Mouse (Mus musculus) cerebellum, adult (tissue): ENCODE results near the gene Vmn2r106.

Source experiments
- ATAC-seq: cut with Nextera tagmentation; 2 replicates; pipeline ENCODE4 v1.9.2; 2017; ENCODE audit warnings: mild to moderate bottlenecking, moderate library complexity, mixed read lengths; ENCODE audit not compliant: insufficient number of reproducible peaks, low FRiP score, low TSS enrichment

Gene Vmn2r106

GRCm38 (mm10) chr17:20285453-20285852 is at the start of gene Vmn2r106:
TSS of gene Vmn2r106 (minus strand) at chr17:20285553.
- no peak for ATAC-seq

- no peak for ATAC-seq
Observed at GRCm38 (mm10) chr17:20305790-20306189, 20.4 kb upstream of the Vmn2r106 start.

GRCm38 (mm10) chr17:20286906-20287305 is 1.6 kb upstream of the Vmn2r106 start:
- ATAC-seq = no peak

DNA sequence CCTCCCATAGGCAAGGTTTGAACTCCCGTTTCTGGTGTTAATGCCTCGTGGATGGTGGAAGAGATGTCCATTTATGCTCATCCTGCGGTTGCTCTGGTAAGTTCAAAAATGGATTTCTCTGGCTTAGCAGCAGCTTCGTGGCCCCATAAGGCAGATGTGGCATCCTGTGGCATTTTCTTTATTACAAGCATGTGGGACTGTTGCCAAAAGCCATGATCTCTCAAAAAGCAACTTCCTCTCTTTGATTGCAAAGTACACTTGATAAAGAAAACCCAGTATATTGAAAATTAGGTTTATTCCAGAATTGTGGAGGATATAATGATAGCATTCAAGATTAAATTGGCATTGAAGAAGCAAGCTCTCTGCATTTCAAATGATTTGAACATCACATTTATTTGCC is 29.8 kb downstream of the Vmn2r106 start:
- ATAC-seq = no peak

GRCm38 (mm10) chr17:20234952-20235351 is 50.4 kb downstream of the Vmn2r106 start, which contains the start of gene Vmn2r105:
TSS of gene Vmn2r105 (minus strand) at chr17:20235052.
- ATAC-seq = no peak
